Mouse (Mus musculus) hindbrain, embryonic 14.5 days (tissue): ENCODE measurements around the gene Gm47791. TPM values are rescaled to one million over a fixed set of nuclear protein-coding genes. Genes with fewer than 3 reads are reported as not detected.

Experiments used
- ATAC-seq: fragments of 200-750 bp; cut with Nextera tagmentation; 2 replicates; pipeline ENCODE4 v1.8.0; 2017; ENCODE audit warnings: moderate number of reproducible peaks, mild to moderate bottlenecking, moderate TSS enrichment, moderate library complexity; ENCODE audit not compliant: low FRiP score
- DNase-seq: peaks from one replicate; pipeline ENCODE4 v3.0.0-alpha.2; 2015; ENCODE audit warnings: low spot score
- H3K27ac ChIP-seq: fragments of 300-500 bp; sonication (generic); 2 replicates; pipeline ENCODE4 v1.5.1; 2014; ENCODE audit warnings: mild to moderate bottlenecking, moderate library complexity
- H3K27me3 ChIP-seq: fragments of 300-500 bp; sonication (generic); 2 replicates; pipeline ENCODE4 v1.6.1; 2014; ENCODE audit warnings: mild to moderate bottlenecking, low read length, mixed read lengths; ENCODE audit not compliant: control insufficient read depth, insufficient read depth
- H3K36me3 ChIP-seq: fragments of 300-500 bp; sonication (generic); replicated peaks from 2 replicates; pipeline ENCODE4 v1.6.1; 2014; ENCODE audit not compliant: control insufficient read depth, insufficient read depth
- H3K4me1 ChIP-seq: fragments of 300-500 bp; sonication (generic); replicated peaks from 2 replicates; pipeline ENCODE4 v1.6.1; 2014; ENCODE audit warnings: antibody characterized with exemption, low read length, mixed read lengths; ENCODE audit not compliant: control insufficient read depth, insufficient read depth
- H3K4me2 ChIP-seq: fragments of 300-500 bp; sonication (generic); replicated peaks from 2 replicates; pipeline ENCODE4 v1.6.1; 2014; ENCODE audit warnings: mild to moderate bottlenecking, moderate library complexity
- H3K4me3 ChIP-seq: fragments of 300-500 bp; sonication (generic); replicated peaks from 2 replicates; pipeline ENCODE4 v1.5.1; 2014; ENCODE audit warnings: mild to moderate bottlenecking, low read length
- H3K9ac ChIP-seq: fragments of 300-500 bp; sonication (generic); 2 replicates; pipeline ENCODE4 v1.6.1; 2014
- H3K9me3 ChIP-seq: fragments of 300-500 bp; sonication (generic); 2 replicates; pipeline ENCODE4 v1.6.1; 2016; ENCODE audit warnings: low read length; ENCODE audit not compliant: control insufficient read depth
- WGBS: fragments of 180-500 bp; shearing (Covaris S2); extraction: QIAGEN DNeasy Blood & Tissue Kit; methylation state at CpG from one replicate; pipeline ENCODE4 v1.1.7; 2014; 5-methylcytosine and 5-hydroxymethylcytosine counted together
- polyA plus RNA-seq: library from polyadenylated mRNA; unstranded; fragments of >200 nt; fragmentation: Nextera tagmentation; extraction: Ambion mirVana; gene quantifications from 2 replicates; pipeline ENCODE4 v1.2.1, GENCODE M21; 2014

The Gm47791 gene
- not detected in 2 replicates for polyA plus RNA-seq

DNA sequence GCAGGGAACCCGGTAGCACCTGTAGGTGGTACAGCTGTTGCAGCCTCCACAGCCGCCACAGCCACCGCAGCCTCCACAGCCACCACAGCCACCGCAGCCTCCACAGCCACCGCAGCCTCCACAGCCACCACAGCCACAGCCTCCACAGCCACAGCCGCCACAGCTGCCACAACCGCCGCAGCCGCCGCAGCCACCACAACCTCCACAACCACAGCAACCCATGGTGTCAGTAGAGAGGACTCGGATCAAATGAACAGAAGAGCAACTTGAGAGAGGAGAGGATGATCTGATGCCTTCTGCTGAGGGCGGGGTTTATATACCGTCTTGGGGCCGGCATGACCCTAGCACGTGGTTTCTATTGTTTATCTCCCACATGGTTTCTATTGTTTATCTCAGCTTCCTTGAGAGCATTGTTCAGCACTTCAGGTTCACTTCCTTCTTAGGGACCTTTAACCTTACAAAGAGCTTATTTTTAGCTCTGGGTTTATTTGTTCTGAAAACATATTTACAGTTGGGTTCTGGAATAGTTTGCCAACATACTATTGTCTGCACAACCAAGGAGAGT lies at the start of gene Gm47791:
TSS of gene Gm47791 (minus strand) at position 222 of the 565 bp plus-strand sequence.
- Histone ChIP-seq H3K9ac (no peak within 1 kb of the TSS), H3K9me3 (no peaks in the 10 kb centered on the region), H3K27ac (no peak within 1 kb of the TSS), H3K36me3 (no peaks in the 10 kb centered on the region), H3K4me1 (no peaks in the 10 kb centered on the region), H3K27me3 (no peaks in the 10 kb centered on the region), H3K4me3 (no peak within 1 kb of the TSS), H3K4me2 (no peak within 1 kb of the TSS)
- DNase-seq (no peak), ATAC-seq (no peak)
- WGBS: 88% methylated on average over 15 of the region's 15 CpGs

DNA sequence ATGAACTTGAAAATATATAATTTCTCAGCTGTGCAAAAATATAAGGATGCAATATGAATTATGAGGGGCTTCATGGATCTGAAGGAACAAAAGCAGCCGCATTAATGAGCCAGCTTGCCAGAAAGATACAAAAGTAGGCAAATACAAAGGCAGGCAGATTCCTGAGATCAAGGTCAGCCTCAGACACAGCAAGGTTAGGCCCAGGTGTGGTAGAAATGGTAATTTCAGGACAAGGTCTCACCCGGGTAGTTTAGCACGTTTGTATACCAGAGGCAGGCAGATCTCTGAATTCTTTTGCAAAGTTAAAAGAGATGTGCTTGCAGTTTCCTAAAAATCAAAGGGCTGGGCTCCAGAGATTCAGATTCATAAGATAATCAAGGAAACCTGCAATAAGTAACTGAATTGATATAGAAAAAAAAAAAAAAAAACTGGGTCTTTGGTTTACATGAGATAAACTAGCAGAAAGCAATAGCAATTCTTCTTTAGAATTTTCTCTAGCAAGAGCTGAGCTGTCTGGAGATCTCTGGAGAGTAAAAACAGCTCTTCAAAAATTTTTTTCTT lies 49.7 kb upstream of the Gm47791 start:
- 80% methylated on average over 3 of the region's 3 CpGs for WGBS
- DNase-seq: no peak
- H3K27ac ChIP-seq: no peak overlapping the region
- no peak overlapping the region for H3K4me2 ChIP-seq
- no peak for ATAC-seq
- H3K36me3 ChIP-seq: no peaks in the 10 kb centered on the region
- H3K27me3 ChIP-seq: no peaks in the 10 kb centered on the region
- no peaks in the 10 kb centered on the region for H3K9me3 ChIP-seq
- no peak overlapping the region for H3K9ac ChIP-seq
- no peaks in the 10 kb centered on the region; the same call in 1 of the 2 replicates for H3K4me1 ChIP-seq
- no peak overlapping the region for H3K4me3 ChIP-seq

DNA sequence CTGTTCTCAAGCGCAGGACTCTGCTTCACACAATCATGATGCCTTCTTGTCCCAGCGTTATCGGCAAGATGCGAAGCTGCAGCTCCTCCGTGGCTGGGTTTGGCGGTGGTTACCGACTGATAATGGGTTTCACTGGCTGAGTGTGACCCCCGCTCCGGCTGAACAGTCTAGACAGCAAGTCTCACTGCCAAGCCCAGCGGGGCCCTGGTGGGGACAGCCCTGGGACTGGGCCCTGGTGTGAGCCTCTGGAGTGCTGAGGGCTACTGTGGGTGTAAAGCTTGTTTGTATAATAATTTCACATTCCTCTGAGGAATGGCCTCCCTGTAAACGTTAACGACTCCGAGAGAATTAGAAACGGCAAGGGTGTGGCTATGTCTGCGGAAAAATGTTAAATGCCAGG lies 49.1 kb upstream of the Gm47791 start:
- Histone ChIP-seq H3K9me3 (no peaks in the 10 kb centered on the region), H3K36me3 (no peaks in the 10 kb centered on the region), H3K4me1 (no peaks in the 10 kb centered on the region; the same call in 1 of the 2 replicates), H3K4me3 (no peak overlapping the region), H3K27me3 (no peaks in the 10 kb centered on the region), H3K27ac (no peak overlapping the region), H3K9ac (no peak overlapping the region), H3K4me2 (no peak overlapping the region)
- WGBS: 57% methylated on average over 15 of the region's 15 CpGs
- ATAC-seq (no peak), DNase-seq (no peak)

DNA sequence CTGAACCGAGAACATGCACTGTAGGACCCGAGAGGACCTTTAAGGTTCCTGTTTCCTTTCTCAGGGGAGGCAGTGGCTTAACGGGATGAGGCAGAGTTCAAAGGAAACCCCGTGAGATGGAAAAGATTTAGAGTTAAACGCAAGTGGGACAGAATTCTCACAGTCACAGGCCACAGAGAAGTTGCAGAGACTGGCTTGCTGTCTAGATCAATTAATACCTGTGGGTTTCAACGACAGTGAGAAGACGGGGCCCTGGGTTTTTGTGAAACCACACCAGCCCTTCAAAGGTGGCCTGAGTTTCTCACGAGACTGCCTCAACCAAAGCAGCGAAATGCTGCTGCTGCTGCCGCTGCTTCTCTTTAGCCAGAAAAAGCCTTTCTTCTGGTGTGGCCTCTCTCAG lies 48.3 kb upstream of the Gm47791 start:
- Histone ChIP-seq H3K4me2 (no peak overlapping the region), H3K4me1 (no peaks in the 10 kb centered on the region; the same call in 1 of the 2 replicates), H3K27ac (no peak overlapping the region), H3K9me3 (no peaks in the 10 kb centered on the region), H3K4me3 (no peak overlapping the region), H3K36me3 (no peaks in the 10 kb centered on the region), H3K9ac (no peak overlapping the region), H3K27me3 (no peaks in the 10 kb centered on the region)
- ATAC-seq (no peak), DNase-seq (no peak)
- WGBS: 71% methylated on average over 10 of the region's 10 CpGs

DNA sequence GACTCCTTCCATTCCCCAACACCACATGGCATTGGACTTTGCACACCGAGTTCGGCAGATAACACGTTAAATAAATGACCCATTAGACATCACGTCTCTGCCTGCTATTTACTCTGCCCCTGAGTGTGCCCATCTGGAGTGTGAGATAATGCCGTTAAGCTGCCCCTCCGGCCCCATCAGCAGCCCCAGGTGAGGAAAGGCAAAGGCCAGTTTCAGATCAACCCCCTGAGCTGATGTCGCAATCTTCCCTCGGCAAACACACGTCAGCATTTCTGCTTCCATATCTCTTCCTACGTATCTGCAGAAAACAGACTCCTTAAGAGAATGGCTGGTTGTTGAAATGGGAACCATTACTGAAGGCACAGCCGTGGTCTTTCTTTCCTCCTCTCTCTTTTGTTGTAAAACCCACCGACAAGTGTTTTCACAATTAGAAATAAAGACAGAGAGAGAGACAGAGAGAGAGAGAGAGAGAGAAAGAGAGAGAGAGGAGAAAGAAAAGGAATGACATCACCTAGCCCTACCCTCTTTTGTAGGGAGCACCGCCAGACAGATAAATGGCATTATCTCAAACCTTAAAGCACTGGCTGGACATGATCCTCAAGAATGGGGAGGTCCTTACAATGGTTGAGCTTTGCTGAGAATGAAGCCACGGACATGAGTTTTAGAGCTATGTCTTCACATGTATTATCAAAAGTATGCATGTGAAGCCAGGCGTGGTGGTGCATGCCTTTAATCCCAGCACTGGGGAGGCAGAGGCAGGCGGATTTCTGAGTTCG lies 45.1 kb upstream of the Gm47791 start:
- Histone ChIP-seq H3K4me3 (no peak overlapping the region), H3K9me3 (no peaks in the 10 kb centered on the region), H3K9ac (no peak overlapping the region), H3K27me3 (no peaks in the 10 kb centered on the region), H3K4me1 (no peaks in the 10 kb centered on the region; the same call in 1 of the 2 replicates), H3K36me3 (no peaks in the 10 kb centered on the region), H3K27ac (0 out of 2 replicates have a peak overlapping the region, but pooled peaks have one; percentile 20), H3K4me2 (0 out of 2 replicates have a peak overlapping the region, but pooled peaks have one; percentile 21)
- DNase-seq (no peak), ATAC-seq (no peak)
- 66% methylated on average over 17 of the region's 17 CpGs for WGBS

DNA sequence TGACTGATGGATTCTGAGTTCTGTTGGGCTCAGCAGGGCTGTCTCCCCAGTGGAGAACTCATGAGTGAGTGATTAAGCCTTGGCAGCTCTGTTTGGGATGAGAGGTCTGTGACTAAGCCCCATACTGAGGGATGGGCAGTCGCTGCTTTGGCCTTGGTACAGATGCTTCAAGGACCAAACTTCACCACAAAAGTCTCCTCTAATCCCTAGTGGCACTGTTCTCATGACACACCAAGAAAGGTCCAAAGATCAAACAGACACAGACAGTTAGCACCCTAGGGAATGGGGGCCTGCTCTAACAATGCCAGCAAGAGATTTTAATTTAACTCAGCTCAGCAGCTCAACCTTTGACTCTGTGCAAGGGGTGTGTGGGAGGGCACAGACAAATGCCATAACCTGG lies 40.7 kb upstream of the Gm47791 start:
- Histone ChIP-seq H3K4me3 (no peak overlapping the region), H3K27ac (no peak overlapping the region), H3K4me2 (no peak overlapping the region), H3K36me3 (no peaks in the 10 kb centered on the region), H3K27me3 (no peaks in the 10 kb centered on the region), H3K9me3 (no peaks in the 10 kb centered on the region), H3K9ac (no peak overlapping the region), H3K4me1 (no peaks in the 10 kb centered on the region; the same call in 1 of the 2 replicates)
- 78% methylated on average over 1 of the region's 1 CpGs for WGBS
- ATAC-seq: no peak
- DNase-seq: no peak

DNA sequence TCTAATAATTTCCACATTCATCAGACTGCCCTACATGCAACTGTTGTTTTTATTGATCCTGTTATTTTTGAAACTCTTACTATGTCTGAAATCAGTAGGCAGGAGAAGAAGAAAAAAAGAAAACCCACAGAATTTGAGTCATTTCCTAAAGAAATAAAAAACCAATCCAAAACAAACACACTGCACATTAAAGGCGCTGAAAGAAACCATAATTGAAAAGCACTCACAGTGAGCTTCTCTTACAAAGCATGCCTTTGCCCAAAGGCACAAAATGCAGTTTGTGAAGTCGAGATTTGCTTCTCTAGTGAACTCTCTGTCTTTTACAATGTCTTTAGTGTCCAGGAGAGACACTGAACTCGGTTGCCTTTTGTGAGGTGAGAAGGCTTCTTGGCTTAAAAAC lies 37.5 kb upstream of the Gm47791 start:
- 70% methylated on average over 3 of the region's 3 CpGs for WGBS
- no peaks in the 10 kb centered on the region for H3K36me3 ChIP-seq

DNA sequence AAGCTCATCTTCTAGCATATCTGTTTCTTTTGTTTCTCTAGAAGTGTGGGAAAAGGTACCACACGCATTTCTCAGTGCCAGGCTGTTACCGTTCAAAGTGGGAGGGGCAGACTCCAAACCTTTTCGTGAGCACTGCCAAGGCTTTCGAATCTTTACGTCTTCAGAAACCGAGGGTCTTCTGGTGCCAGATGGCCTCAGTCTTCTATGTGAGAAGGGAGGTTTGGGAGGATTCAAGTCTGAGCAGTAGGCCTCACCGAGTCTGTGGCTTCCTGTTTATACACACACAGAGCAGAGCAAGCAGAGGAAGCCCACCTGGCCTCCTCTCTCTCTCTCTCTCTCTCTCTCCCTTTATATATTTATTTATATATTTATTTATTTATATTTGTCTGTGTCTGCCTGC lies 36.2 kb upstream of the Gm47791 start:
- Histone ChIP-seq H3K4me3 (no peak overlapping the region), H3K36me3 (no peaks in the 10 kb centered on the region), H3K9ac (no peak overlapping the region), H3K27me3 (no peaks in the 10 kb centered on the region), H3K27ac (no peak overlapping the region), H3K4me2 (no peak overlapping the region), H3K9me3 (no peaks in the 10 kb centered on the region), H3K4me1 (no peaks in the 10 kb centered on the region)
- 94% methylated on average over 7 of the region's 7 CpGs for WGBS
- DNase-seq: no peak
- ATAC-seq: no peak

More for the DNA sequence above, 37.5 kb upstream of the Gm47791 start:
- ATAC-seq (no peak), DNase-seq (no peak)
- Histone ChIP-seq H3K4me3 (no peak overlapping the region), H3K9me3 (no peaks in the 10 kb centered on the region), H3K27ac (no peak overlapping the region), H3K9ac (no peak overlapping the region), H3K27me3 (no peaks in the 10 kb centered on the region), H3K4me2 (no peak overlapping the region), H3K4me1 (no peaks in the 10 kb centered on the region)

DNA sequence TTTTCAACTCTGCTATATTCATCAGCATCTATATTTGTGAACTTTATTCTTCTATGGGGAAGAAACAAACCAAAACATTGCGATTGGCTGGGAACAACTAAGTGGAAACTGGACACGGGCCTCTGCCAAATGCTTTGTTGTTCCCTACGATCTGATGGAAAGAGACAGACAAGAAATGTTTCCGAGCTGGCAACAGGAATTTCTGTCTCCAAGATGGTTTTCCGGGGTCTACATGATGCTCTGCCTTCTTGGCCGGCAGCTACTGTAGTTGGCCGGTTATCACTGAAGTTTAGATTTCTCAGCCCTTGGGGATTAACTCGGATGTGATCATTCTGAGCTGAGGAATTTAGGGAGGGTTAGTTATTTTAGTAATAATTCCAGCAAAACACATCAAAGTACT lies 35.3 kb upstream of the Gm47791 start:
- Histone ChIP-seq H3K36me3 (no peaks in the 10 kb centered on the region), H3K4me2 (no peak overlapping the region), H3K9ac (no peak overlapping the region), H3K4me1 (no peaks in the 10 kb centered on the region), H3K4me3 (no peak overlapping the region), H3K27ac (no peak overlapping the region), H3K9me3 (no peaks in the 10 kb centered on the region), H3K27me3 (no peaks in the 10 kb centered on the region)
- 84% methylated on average over 8 of the region's 8 CpGs for WGBS
- DNase-seq: no peak
- no peak for ATAC-seq
